Mouse (Mus musculus) monocyte, adult 5-6 weeks (primary cell): Measurements from ENCODE around the gene Fbxl18. TPM values are rescaled to one million over a fixed set of nuclear protein-coding genes. Genes with fewer than 3 reads are reported as not detected.

Experiments used
- ATAC-seq: fragments of 153-309, 156-312 bp; replicated peaks from 2 replicates; pipeline ENCODE4 v1.8.0; 2017; ENCODE audit warnings: mild to moderate bottlenecking; ENCODE audit not compliant: low TSS enrichment, insufficient number of reproducible peaks, severe bottlenecking, poor library complexity, low FRiP score
- total RNA-seq: library from RNA; stranded (forward); fragments of 200-1000, 200-491, 200-594 nt; gene quantifications from 3 replicates; pipeline ENCODE4 v1.2.3, GENCODE M21; 2017

Gene Fbxl18
- 1.6 to 3.6 TPM (median 2.3 TPM) in 3 replicates for total RNA-seq

GRCm38 (mm10) chr5:142894918-142895613 is at the start of gene Fbxl18:
Gene Fbxl18 (minus strand): TSS chr5:142895421.
- ATAC-seq: peak; percentile 83

- no peak for ATAC-seq
Measured at GRCm38 (mm10) chr5:142940393-142940792, 45.2 kb upstream of the Fbxl18 start.

- ATAC-seq: no peak; the same call in 1 of the 2 replicates
Measured at GRCm38 (mm10) chr5:142937956-142938727, 42.9 kb upstream of the Fbxl18 start.

- ATAC-seq: peak; percentile 56
Measured at GRCm38 (mm10) chr5:142936336-142936719, 41.1 kb upstream of the Fbxl18 start.

GRCm38 (mm10) chr5:142935642-142936335 is 40.6 kb upstream of the Fbxl18 start:
- peak; percentile 76 for ATAC-seq

GRCm38 (mm10) chr5:142932731-142933130 is 37.5 kb upstream of the Fbxl18 start:
- ATAC-seq: no peak

- peak; percentile 74 for ATAC-seq
Measured at GRCm38 (mm10) chr5:142932084-142932685, 37.0 kb upstream of the Fbxl18 start.

GRCm38 (mm10) chr5:142931241-142931745 is 36.1 kb upstream of the Fbxl18 start:
- ATAC-seq: no peak

GRCm38 (mm10) chr5:142929400-142929752 is 34.2 kb upstream of the Fbxl18 start:
- ATAC-seq: 0 out of 2 replicates have a peak, but pooled peaks have one; percentile 1

GRCm38 (mm10) chr5:142928749-142929399 is 33.7 kb upstream of the Fbxl18 start:
- ATAC-seq: peak; percentile 56

GRCm38 (mm10) chr5:142927341-142927930 is 32.2 kb upstream of the Fbxl18 start:
- ATAC-seq: no peak

- no peak for ATAC-seq
Measured at GRCm38 (mm10) chr5:142926940-142927228, 31.7 kb upstream of the Fbxl18 start.

- peak; percentile 66 for ATAC-seq
Measured at GRCm38 (mm10) chr5:142926204-142926939, 31.2 kb upstream of the Fbxl18 start.

- no peak for ATAC-seq
Measured at GRCm38 (mm10) chr5:142924336-142924959, 29.2 kb upstream of the Fbxl18 start.

GRCm38 (mm10) chr5:142923781-142924180 is 28.6 kb upstream of the Fbxl18 start:
- ATAC-seq: no peak

GRCm38 (mm10) chr5:142922251-142922650 is 27.0 kb upstream of the Fbxl18 start:
- no peak for ATAC-seq

- peak; percentile 38 for ATAC-seq
Measured at GRCm38 (mm10) chr5:142921074-142921459, 25.8 kb upstream of the Fbxl18 start.
